Comparison of ENCODE assay signal across 15 mouse cellular contexts in the genomic region with DNA sequence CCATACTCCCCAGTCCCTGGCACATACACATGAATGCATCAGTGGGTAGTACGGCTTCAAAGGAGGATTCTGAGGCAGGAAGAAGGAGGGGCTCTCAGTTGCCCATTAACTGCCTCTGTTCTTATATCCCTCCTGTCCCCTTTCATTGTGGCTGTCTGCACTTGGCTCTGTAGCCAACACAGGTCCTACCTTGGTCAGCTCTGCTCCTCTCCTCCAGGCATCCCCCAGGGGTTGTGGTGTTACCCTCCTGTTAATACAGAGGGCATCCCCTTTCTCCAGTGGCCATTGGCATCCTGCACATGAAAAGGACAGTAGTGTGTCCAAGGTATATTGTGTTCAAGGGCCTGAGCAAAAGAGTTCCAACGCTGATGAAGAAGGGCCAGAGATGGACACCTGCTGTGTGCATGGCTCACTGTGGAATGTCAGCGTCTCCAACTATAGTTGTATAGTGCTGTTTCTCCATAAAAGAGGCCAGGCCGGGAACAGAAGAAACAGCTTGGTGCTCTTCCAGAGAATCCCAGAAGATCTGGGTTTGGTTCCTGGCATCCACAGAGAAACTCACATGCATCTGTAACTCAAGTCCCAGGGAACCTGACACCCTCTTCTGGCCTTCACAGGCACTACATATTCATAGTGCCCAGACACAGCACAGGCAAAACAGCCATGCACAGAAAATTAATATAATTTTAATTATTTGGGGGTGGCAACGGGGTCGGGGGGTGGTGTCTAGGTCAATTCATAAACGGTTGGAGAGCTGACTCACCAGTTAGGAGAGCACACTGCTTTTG. TPM values are rescaled to one million over a fixed set of nuclear protein-coding genes. Genes with fewer than 3 reads are reported as not detected.
DNase-seq lines count a peak whose midpoint lies in the region; ATAC-seq and TF ChIP-seq lines count a peak whose summit lies in the region.
"Had no signal": no experiment of that assay in that cellular context is flagged by ENCODE, and none has a peak within 500 bp of the region (broad histone marks: within the 10 kb centered on the region; RNA-seq: fewer than 3 reads in every experiment).

No protein-coding gene starts in this region.

- whole genome bisulfite sequencing in intestine, postnatal 0 days = 90% methylated on average over 7 of the region's 7 CpGs
- WGBS in intestine, embryonic 15.5 days = 84% methylated on average over 7 of the region's 7 CpGs
- 74% methylated on average over 7 of the region's 7 CpGs for WGBS in liver, embryonic 12.5 days (ENCODE audit: insufficient replicate concordance)

- peak; percentile 52 for DNase-seq in gastrocnemius, adult 18-20 months (ENCODE audit: low spot score)
- no peak for DNase-seq in gastrocnemius, adult 8-10 months (ENCODE audit: low spot score in 2 of 2)
- DNase-seq in ES-CJ7 (ENCODE audit: low read depth, low spot score) = peak; percentile 22
- DNase-seq in right cerebral cortex, postnatal 25 days = no peak
- DNase-seq in cerebellum, adult 8-10 months = no peak
- DNase-seq: adrenal gland, postnatal 25 days; cerebellum, adult 11 months; left cerebral cortex, postnatal 4 days; midbrain, embryonic 14.5 days had no signal

- no peaks in the 10 kb centered on the region for H3K4me1 ChIP-seq in intestine, postnatal 0 days (replicated peaks; ENCODE audit: control insufficient read depth, insufficient read depth, low read length)
- H3K4me1 ChIP-seq in intestine, embryonic 15.5 days (replicated peaks) = peaks cover 19% of the 10 kb centered on the region
- peaks cover 96% of the 10 kb centered on the region for H3K4me1 ChIP-seq in liver, embryonic 12.5 days
- H3K4me1 ChIP-seq: neural tube, embryonic 15.5 days had no signal

- H3K9ac ChIP-seq in intestine, postnatal 0 days (ENCODE audit: low read depth, low read length) = no peak overlapping the region
- no peak overlapping the region for H3K9ac ChIP-seq in intestine, embryonic 15.5 days
- peak overlapping the region; percentile 71 for H3K9ac ChIP-seq in liver, embryonic 12.5 days
- H3K9ac ChIP-seq: neural tube, embryonic 15.5 days had no signal

- H3K4me3 ChIP-seq in intestine, postnatal 0 days (ENCODE audit: low read depth, low read length) = no peak overlapping the region
- H3K4me3 ChIP-seq in intestine, embryonic 15.5 days (replicated peaks) = no peak overlapping the region
- peak overlapping the region; percentile 68 for H3K4me3 ChIP-seq in liver, embryonic 12.5 days
- H3K4me3 ChIP-seq: neural tube, embryonic 15.5 days had no signal

- no peak overlapping the region for H3K27ac ChIP-seq in intestine, postnatal 0 days (ENCODE audit: low read depth, low read length)
- no peak overlapping the region for H3K27ac ChIP-seq in intestine, embryonic 15.5 days
- peak overlapping the region; percentile 99 for H3K27ac ChIP-seq in liver, embryonic 12.5 days
- H3K27ac ChIP-seq: neural tube, embryonic 15.5 days had no signal

- H3K27me3 ChIP-seq in intestine, postnatal 0 days (replicated peaks; ENCODE audit: control insufficient read depth, insufficient read depth, low read length) = no peaks in the 10 kb centered on the region
- no peaks in the 10 kb centered on the region for H3K27me3 ChIP-seq in intestine, embryonic 15.5 days (replicated peaks)
- no peaks in the 10 kb centered on the region for H3K27me3 ChIP-seq in liver, embryonic 12.5 days (replicated peaks)
- H3K27me3 ChIP-seq: neural tube, embryonic 15.5 days had no signal

- peak; percentile 43 for TF ChIP-seq CTCF in intestine, postnatal 0 days (IDR thresholded peaks at IDR 0.05; ENCODE audit: low read depth)

- H3K36me3 ChIP-seq in intestine, postnatal 0 days (ENCODE audit: control insufficient read depth, insufficient read depth) = no peaks in the 10 kb centered on the region; the same call in 1 of the 2 replicates
- no peaks in the 10 kb centered on the region for H3K36me3 ChIP-seq in intestine, embryonic 15.5 days
- H3K36me3 ChIP-seq in liver, embryonic 12.5 days = peaks cover 58% of the 10 kb centered on the region
- H3K36me3 ChIP-seq: neural tube, embryonic 15.5 days had no signal

- H3K4me2 ChIP-seq in intestine, postnatal 0 days (replicated peaks; ENCODE audit: low read depth) = no peak overlapping the region
- no peak overlapping the region for H3K4me2 ChIP-seq in intestine, embryonic 15.5 days (replicated peaks)
- H3K4me2 ChIP-seq in liver, embryonic 12.5 days = peak overlapping the region; percentile 83
- H3K4me2 ChIP-seq: neural tube, embryonic 15.5 days had no signal

- no peak for ATAC-seq in intestine, postnatal 0 days
- ATAC-seq in intestine, embryonic 15.5 days = no peak
- ATAC-seq in liver, embryonic 12.5 days = no peak
- ATAC-seq: forebrain, embryonic 14.5 days; intestine, embryonic 16.5 days had no signal

- no peaks in the 10 kb centered on the region for H3K9me3 ChIP-seq in intestine, postnatal 0 days (ENCODE audit: control insufficient read depth)
- no peaks in the 10 kb centered on the region for H3K9me3 ChIP-seq in intestine, embryonic 15.5 days
- no peaks in the 10 kb centered on the region for H3K9me3 ChIP-seq in liver, embryonic 12.5 days (replicated peaks)
- H3K9me3 ChIP-seq: neural tube, embryonic 15.5 days had no signal

RNA-seq across cellular contexts. Expression of a gene that starts 20.9 kb away (rescaled TPM):
- 10 to 100 TPM; 83.4 to 93.7 TPM for total RNA-seq in gastrocnemius, adult 18-20 months (2021)
- 10 to 100 TPM; 60.8 to 78.9 (median 75.8) TPM for total RNA-seq in gastrocnemius, adult 8-10 months (2022)
- 8.8 and 10.0 TPM in 2 replicates for polyA plus RNA-seq in intestine, postnatal 0 days (2015; fragmentation: Nextera tagmentation; extraction: Ambion mirVana)
- polyA plus RNA-seq in intestine, embryonic 15.5 days (2015; fragmentation: Nextera tagmentation; extraction: Ambion mirVana) = 5.1 and 5.7 TPM in 2 replicates
- polyA plus RNA-seq in liver, embryonic 12.5 days (2016; fragmentation: Nextera tagmentation; extraction: Ambion mirVana) = 39.7 and 42.4 TPM in 2 replicates

Comparison
In these comparisons a context has a peak if more than half of its experiments do, and no peak if none do; other contexts are left out.
1. DNase-seq: peak in gastrocnemius, adult 18-20 months (single experiment) and ES-CJ7 (single experiment); none in gastrocnemius, adult 8-10 months (0 of 2), right cerebral cortex, postnatal 25 days (single experiment) and cerebellum, adult 8-10 months (single experiment).